Mouse (Mus musculus): ENCODE measurements around the gene Traf3ip1.
"Not testable (repeated sequence)": the region's sequence is repeated elsewhere in the genome, so short reads cannot be mapped to it uniquely, and the experiment has no call there.

Traf3ip1 gene

DNA sequence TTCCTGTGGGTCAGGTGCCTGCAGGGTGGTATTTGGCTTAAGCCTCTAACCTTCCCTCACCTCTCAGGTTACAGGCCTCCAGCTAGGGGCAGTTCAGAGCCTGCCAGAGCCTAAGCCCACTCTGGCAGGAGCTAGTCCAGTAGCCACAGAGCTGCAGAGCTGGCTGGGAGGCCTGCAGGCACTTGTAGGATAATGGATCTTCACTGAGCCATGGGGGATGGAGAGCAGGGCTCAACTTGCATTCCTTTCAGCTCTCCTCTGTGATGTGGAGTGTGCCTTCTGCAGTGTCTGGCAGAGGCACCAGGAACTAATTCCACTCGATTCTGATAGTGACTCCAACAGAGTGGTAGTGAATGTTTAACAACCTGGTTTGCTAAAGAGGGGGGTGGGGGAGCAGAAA lies 29.2 kb upstream of the Traf3ip1 start:
- no peak for DNase-seq (ENCODE audit: extremely low read depth, low read depth, low spot score)

DNA sequence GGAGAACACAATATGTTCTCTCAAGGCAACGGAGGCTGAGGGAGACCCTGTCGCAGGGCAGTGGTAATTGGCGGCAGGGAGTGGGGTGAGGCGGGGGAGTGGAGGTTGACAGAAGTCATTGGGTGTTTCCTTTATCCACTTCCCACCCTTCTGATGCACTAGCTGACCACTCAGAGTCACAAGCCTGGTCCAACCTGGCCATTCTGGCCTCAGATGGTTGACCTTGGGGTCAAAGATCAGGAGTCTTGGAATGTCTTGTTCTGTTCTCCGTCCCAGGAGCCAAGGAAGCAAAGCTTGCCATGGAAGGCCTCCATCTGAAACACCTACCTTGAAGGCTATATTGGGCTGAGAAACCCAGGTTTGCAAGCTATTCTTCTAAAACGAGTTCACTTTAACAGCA lies 28.3 kb upstream of the Traf3ip1 start:
- no peak for DNase-seq (ENCODE audit: extremely low read depth, low read depth, low spot score)

DNA sequence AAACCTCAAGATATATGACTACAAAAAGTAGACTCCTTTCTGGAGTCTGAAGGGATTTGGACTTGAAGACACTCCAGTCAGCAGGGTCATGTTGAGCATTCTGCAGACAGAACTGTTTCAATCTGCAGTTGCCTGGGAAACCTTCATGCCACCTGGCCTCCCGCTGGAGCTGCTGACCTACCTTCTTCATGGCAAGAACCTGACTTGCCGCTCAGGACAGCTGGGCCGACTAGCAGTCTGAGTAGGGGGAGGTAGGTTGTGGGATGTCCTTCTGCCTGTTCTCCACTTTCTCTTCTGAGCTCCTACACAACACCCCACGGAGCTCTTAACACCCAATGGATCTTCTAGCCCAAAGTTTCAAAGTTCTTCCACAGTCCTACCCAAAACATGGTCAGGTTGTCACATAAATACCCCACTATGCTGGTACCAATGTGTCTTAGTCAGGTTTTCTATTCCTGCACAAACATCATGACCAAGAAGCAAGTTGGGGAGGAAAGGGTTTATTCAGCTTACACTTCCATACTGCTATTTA lies 24.5 kb upstream of the Traf3ip1 start:
- no peak for DNase-seq (ENCODE audit: extremely low read depth, low read depth, low spot score)

DNA sequence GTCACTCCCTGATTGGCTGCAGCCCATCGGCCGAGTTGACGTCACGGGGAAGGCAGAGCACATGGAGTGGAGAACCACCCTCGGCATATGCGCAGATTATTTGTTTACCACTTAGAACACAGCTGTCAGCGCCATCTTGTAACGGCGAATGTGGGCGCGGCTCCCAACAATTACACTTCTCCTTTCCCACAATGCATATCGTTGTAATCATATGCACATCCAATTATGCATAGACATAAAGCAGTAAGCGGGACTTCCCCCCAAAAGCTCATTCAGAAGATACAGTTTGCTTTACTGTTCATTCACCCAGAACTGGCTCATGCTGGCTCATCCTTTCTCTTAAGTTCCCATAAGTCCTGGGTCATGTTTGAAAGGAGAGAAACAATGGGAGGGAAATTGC lies 16.3 kb upstream of the Traf3ip1 start:
- not testable (repeated sequence) for DNase-seq (ENCODE audit: extremely low read depth, low read depth, low spot score)

DNA sequence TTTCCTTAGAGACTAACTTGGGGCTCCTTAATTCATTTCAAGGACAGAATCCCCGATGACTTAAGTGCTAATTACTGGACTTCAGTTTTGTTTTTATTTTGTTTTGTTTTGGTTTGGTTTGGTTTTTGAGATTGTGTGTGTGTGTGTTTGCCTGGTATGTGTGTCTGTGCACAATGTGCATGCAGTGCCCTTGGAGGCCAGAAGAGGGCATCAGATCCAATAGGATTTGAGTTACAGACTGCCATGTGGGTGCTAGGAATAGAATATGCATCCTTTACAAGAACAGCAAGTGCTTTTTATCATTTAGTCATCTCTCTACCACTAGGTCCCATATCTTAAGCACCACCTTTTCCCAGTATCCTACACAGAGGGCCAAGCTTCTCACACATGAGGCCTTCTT lies 15.5 kb upstream of the Traf3ip1 start:
- no peak for DNase-seq (ENCODE audit: extremely low read depth, low read depth, low spot score)

DNA sequence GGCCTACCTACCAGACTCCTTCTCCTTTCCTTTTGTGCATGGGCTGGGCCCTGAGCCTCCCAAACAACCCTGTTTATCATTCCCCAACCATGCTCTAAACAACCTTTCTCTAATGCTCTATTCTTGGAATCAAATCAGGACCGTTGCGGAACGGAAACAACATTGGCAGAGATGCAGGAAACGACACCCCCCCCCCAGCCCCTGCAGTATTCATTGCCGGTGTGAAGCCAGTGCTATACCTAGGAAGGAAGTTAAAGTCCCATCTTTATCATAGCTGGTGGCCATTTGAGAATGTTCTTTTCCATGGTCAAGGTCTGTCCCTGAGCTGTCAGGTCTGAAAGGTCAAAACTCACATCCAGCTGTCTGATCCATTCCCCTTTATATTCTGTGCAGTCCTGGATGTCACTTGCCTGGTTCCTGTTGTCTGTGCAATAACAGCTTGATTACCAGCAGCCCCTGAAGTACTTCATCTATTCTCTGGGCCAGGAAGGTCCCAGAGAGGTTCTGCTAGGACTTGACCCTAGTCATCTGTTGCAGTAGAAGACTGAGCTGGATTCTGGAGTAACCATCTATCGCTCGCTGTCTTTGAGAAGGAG lies 11.7 kb upstream of the Traf3ip1 start:
- DNase-seq (ENCODE audit: extremely low read depth, low read depth, low spot score) = no peak

DNA sequence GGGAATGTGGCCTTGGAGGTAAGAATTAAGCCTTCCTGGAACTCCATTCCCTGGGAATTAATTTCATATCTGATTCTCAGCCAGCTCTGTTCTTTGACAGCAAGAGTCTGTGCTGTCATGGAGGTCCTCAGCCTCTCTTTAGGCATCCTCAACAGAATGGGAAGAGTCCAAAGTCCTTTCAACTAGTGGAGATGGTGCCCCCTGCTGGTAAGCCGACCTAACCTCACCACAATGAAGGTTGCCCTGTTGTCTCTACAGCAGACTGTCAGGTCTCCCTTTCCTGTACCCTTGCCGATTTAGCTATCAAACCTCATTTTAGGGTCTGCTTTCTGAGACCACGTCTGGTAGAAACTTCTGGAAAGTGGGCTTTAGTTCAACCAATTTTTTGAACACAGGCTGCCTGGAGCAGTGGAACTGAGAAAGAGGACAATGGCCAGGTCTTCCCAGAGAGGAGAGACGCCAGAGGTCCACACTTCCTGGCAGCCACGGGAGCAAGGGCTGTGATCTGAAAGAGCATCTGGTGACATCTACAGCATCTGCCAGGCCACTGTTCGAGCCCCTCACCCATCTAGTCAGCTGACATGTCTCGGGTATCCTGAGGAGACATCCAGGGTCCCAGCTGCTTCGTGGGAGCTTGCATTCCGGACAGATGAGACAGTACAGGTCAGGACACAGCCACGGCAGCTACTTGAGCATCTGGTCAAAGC lies 11.0 kb upstream of the Traf3ip1 start:
- no peak for DNase-seq (ENCODE audit: extremely low read depth, low read depth, low spot score)

DNA sequence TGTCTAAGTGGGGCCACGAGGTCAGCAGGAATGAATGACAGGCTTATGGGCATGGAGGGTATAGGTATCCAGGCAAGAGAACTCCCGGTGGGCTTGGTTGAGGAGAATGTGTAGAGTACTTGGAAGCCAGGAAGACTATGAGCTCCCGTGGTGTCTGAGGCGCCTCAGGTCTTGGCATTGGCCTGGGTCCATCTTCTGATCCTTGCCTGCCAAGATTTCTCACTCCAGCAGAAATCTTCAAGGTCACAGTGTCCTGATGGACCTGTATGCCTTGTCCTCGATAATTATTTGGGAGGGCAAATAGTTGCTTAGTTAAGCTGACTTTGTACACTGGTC lies 10.5 kb upstream of the Traf3ip1 start:
- no peak for DNase-seq (ENCODE audit: extremely low read depth, low read depth, low spot score)

DNA sequence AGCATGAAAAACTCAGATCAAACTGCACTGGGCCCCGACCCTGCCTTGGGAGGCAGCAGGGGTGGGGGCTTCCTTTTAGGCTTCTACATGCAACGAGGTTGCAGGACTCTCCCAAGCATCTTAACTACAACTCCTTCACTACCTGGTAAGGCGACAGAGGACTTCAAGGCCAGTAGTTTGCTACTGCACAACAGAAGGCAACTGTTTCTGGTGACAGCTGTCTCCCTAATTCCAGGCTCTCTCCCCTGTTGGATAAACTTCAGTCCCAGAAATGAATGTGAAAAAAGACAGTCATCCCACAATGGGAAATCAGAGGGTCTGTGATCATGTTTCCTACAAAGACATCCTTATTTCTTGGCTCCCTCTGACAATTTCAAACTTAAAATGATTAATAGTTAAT lies 9.0 kb upstream of the Traf3ip1 start:
- no peak for DNase-seq (ENCODE audit: extremely low read depth, low read depth, low spot score)

DNA sequence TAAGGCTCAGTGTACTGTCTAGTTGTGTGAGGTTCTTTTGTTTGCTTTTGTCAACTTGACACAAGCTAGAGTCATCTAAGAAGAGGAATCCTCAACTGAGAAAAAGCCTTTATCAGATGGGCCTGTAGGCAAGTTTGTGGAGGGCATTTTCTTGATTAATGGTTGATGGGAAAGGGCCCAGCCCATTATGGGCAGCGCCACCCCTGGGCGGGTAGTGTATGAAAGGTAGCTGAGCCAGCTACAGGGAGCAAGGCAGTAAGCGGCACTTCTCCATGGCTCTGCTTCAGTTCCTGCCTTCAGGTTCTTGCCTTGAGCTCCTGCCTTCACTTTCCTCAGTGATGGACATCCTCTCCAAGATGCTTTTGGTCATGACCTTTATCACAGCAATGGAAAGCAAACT lies 8.3 kb upstream of the Traf3ip1 start:
- no peak for DNase-seq (ENCODE audit: extremely low read depth, low read depth, low spot score)

DNA sequence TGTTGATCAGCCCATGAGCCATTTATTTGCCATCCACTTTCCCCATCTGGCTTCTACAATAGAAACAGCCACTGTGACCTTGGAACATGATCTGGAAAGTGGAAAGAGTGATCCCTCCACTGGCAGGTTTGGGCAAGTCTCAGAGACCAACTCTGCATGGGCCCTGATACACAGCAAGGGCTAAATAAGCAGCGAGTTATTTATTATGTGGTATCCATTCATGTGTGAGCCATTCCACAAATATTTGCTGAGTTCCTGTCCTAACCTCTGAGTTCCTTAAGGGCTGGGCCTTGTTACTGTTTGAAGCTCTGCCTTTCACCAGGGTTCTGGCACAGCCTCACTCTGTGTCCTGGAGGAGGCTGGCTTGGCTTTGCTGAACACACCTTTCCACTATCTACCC lies 4.1 kb upstream of the Traf3ip1 start:
- no peak for DNase-seq (ENCODE audit: extremely low read depth, low read depth, low spot score)

DNA sequence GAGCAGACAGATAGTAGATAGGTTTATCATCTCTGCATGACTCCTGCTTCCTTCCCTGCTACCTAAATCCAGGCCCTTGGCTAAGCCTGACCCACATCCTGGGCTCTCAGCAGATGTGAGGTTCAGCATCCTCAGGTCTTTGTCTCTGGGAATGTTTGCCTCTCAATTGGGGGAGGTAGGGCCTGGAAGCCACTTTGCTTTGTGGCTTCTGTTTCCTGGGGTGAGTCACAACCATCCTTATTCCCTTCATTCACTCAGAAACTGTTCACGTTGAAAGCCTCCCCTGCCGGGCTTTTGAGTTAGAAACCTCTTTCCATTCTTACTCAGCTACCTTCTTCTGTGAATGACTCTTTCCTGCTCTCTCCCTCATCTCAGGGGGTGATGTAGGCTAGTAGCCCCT lies 1.7 kb upstream of the Traf3ip1 start:
- no peak for DNase-seq (ENCODE audit: extremely low read depth, low read depth, low spot score)

DNA sequence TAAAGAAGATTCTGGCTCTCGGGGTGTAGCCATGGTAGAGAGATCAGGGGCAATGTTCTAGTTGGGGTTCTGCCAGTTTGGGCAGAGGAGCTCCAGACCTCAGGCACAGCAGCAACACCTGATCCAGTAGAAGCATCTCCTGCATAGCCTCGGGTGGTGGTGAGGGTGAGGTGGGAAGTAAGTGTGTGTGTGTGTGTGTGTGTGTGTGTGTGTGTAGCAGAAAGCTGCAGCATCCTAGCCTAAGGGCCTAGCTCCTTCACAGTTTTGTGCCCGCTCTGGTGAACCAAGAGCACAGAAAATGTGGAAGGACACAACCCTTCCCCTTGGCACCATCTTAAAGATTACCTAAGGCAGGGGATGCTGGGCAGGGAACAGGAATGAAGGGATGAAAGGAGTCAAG lies 509 bp upstream of the Traf3ip1 start:
- DNase-seq (ENCODE audit: extremely low read depth, low read depth, low spot score) = no peak

DNA sequence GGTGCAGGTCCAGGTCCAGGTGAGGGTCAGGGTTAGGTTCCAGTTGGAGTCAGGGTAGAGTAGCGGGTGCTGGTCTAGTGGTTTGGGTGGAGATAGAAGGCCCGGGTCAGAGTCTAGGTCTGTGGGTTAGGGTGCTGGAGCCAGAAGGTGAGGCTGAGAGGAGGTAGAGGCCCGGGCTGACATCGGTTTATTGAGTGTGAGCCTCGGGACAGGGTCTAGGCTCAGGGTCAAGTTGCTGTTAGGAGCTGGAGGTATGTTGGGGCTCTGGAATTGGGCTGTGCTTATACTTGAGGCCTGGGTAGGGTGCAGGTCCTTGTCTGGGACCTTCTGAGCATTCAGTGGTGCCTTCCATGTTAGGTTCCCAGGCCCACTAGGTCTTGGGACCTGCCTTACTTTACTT lies 874 bp downstream of the Traf3ip1 start:
- no peak for DNase-seq (ENCODE audit: extremely low read depth, low read depth, low spot score)

DNA sequence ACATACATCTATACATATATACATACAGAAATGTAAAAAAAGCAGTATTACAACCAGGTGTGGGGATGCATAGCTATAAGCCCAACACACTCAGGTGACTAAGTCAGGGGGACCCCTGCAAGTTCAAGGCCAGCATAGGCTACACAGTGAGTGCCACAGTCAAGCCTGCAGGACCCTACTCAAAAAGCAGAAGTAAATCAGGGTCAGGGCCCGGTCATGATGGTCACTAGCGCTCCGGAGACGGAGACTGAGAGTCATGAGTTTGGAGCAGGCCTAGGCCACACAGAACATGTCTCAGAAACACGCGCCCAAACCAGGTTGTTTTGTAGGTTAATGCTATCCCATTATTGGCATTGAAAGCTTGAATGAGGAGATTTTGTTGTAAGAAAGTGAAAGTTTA lies 4.1 kb downstream of the Traf3ip1 start:
- no peak for DNase-seq (ENCODE audit: extremely low read depth, low read depth, low spot score)

DNA sequence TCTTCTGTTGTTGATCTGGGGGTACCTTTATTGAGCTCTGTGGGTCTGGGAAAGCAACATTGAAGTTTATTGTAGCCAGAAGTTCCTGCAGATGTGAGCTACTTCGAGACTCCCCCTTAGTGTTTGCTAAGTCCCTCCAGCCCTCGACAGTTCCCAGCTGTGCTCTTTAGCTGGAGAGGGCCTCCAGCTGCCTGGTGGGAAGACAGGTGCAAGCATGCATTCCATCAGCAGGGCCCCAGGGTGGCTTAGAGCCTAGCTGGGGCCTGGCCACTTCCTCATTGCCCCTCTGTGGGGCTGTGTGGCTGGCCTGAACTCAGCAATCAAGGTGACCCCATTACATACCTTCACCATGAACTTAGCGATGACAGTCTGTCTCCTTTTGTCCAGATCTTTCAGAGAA lies 10.2 kb downstream of the Traf3ip1 start:
- DNase-seq (ENCODE audit: extremely low read depth, low read depth, low spot score) = no peak

DNA sequence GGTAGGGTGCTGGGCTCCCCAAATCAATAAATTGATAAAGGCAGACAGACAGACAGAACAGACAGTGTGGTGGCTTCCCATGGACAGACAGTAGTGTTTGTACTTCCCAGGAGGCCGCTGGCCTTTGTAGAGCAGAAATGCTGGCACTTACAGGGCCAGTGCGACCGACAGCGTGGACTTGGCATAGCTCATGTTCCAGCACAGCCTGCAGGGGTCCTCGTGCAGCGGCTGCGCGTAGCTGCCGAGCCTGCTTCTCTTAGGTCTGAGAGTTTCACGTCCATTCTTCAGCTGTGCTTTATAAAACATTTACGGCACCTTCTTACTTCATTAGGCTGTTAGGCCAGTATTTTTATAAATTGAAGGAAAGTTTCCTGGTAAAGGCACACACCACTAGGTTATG lies 20.5 kb downstream of the Traf3ip1 start:
- DNase-seq (ENCODE audit: extremely low read depth, low read depth, low spot score) = no peak

DNA sequence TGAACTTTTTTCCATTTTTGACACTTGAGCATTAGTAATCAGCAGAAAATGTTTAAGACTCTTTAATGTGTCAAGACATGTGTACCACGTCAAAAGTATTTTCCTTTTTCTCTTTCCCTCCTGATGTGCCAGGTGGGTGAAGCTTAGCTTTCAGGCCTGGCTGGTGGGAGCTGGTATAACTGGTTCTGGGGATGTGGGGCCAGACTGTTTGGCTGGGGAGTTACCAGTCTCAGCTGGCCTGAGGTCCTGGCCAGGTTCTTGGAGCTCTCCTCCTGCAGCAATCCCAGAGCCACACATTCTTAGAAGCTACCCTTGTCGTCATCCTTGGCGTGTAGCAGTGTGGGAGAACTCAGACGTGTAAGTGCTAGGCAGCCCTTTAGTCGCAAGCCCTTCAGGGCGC lies 21.2 kb downstream of the Traf3ip1 start:
- peak; percentile 50 for DNase-seq (ENCODE audit: extremely low read depth, low read depth, low spot score)

DNA sequence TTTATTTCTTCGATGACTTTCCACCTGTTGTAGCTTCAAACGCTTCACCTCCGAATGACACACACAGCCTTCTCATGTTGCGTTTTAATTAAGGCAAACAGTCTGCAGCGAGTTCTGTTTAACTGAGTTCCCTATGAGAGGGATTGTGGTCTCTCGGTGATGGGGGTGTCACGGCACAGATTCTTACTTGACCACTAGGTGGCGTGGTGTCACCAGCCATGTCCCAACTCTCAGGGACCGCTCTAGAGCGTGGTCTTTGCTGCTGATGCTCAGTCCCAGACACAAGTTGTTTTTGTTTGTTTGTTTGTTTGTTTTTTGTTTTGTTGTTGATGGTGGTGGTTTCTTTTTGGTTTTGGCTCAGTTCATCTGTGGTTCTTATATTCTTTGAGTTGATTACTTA lies 29.3 kb downstream of the Traf3ip1 start:
- no peak for DNase-seq (ENCODE audit: extremely low read depth, low read depth, low spot score)

DNA sequence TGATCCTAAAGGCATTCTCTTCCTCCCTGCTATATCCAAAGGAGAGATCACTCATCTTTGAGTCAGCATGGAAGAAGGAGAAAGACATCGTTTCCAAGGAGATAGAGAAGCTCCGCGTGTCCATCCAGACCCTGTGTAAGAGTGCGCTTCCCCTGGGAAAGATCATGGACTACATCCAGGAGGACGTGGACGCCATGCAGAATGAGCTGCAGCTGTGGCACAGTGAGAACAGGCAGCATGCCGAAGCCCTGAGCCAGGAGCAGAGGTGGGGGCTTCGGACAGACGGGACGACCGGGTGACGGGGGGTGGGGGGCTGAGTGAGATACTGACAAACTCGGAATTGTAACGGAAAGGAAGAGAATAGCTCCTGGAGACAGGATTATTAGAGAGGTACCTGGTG lies 31.4 kb downstream of the Traf3ip1 start:
- DNase-seq (ENCODE audit: extremely low read depth, low read depth, low spot score) = no peak

DNA sequence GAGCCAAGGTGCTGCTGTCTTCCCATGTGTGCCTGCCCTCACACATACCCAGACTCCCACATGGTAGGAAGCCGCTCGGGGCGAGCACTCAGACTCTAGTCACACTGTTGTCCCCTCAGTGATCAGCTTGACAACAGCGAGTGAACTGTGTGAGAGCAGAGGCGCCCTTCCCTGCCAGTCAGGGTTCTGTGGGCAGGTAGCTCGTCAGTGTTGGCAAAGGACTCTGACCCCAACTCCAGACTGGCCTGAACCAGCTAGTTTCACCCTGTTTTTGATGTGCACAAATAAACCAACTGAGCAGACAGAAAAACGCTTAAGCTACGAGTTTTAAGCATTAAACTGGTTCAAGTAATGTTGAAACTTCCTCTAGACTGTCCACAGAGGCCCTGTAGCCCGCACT lies 35.7 kb downstream of the Traf3ip1 start:
- no peak for DNase-seq (ENCODE audit: extremely low read depth, low read depth, low spot score)

DNA sequence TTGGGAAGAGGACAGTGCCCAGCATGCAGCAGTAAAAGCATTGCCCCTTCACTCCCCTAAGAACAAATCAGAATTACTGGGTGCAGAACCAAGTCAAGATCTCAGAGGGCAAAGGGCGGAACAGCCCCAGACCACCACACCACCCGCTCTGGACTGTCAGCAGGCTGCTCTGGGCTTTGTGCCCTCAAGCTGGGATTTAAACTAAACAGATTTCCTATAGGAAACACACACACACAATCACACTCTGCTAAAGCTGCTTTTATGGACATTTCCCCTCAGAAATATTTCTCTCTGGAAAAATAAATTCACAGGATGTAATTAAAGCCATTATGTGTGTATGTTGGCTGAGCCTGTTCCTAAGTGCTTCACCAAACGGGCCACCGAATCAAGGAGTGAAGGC lies 37.8 kb downstream of the Traf3ip1 start:
- no peak for DNase-seq (ENCODE audit: extremely low read depth, low read depth, low spot score)

DNA sequence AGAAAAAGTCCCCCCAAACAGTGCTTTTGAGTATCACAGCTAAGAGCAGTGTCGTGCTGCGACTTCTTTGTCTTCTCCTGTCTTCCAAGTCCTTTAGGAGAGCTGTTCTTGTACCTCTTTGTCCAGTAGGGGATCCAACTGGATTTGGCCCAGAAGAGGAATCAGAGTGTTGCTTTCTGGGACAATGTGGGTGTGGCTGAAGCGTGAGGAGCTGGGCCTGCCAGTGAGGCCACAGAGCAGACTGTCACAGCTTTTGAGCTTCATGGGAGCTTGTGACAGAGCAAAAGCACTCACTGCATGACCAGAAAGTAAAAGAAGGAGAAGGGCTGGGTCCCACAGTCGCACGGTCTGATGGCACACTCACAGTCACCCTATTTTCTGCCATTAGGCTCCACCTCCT lies 38.4 kb downstream of the Traf3ip1 start:
- no peak for DNase-seq (ENCODE audit: extremely low read depth, low read depth, low spot score)
